11 mouse cellular contexts compared by ENCODE assay signal in genomic region chr8:70635527-70635926, GRCm38 (mm10). TPM values are rescaled to one million over a fixed set of nuclear protein-coding genes. Genes with fewer than 3 reads are reported as not detected.
DNase-seq lines count a peak whose midpoint lies in the region; ATAC-seq and TF ChIP-seq lines count a peak whose summit lies in the region.
"Had no signal": no experiment of that assay in that cellular context is flagged by ENCODE, and none has a peak within 500 bp of the region (broad histone marks: within the 10 kb centered on the region; RNA-seq: fewer than 3 reads in every experiment).

No protein-coding gene starts in this region.

- no peaks in the 10 kb centered on the region for H3K79me2 ChIP-seq in heart, adult 2 months (replicated peaks; ENCODE audit: control insufficient read depth, insufficient read depth, low read length)

- H3K4me1 ChIP-seq in heart, adult 2 months (ENCODE audit: control insufficient read depth, insufficient read depth, low read length) = peaks cover 13% of the 10 kb centered on the region
- peaks cover 55% of the 10 kb centered on the region for H3K4me1 ChIP-seq in kidney, adult 2 months (ENCODE audit: control insufficient read depth, insufficient read depth, low read length)
- H3K4me1 ChIP-seq in liver, embryonic 13.5 days (replicated peaks) = peaks cover 77% of the 10 kb centered on the region

- no peaks in the 10 kb centered on the region for H3K36me3 ChIP-seq in heart, adult 2 months (ENCODE audit: control insufficient read depth, insufficient read depth, low read length)
- no peaks in the 10 kb centered on the region for H3K36me3 ChIP-seq in kidney, adult 2 months (ENCODE audit: control insufficient read depth, insufficient read depth, low read length)
- no peaks in the 10 kb centered on the region for H3K36me3 ChIP-seq in liver, embryonic 13.5 days
- H3K36me3 ChIP-seq: limb, embryonic 13.5 days had no signal

- H3K4me2 ChIP-seq in liver, embryonic 13.5 days = no peak overlapping the region
- H3K4me2 ChIP-seq: limb, embryonic 13.5 days had no signal

- TF ChIP-seq POLR2A in heart, adult 2 months (IDR thresholded peaks at IDR 0.05; ENCODE audit: insufficient read depth, low read depth, low read length) = no peak
- TF ChIP-seq POLR2A in kidney, adult 2 months (IDR thresholded peaks at IDR 0.05; ENCODE audit: low read depth, low read length) = no peak

- H3K27ac ChIP-seq in heart, adult 2 months = peak overlapping the region; percentile 33; the same call in 1 of the 2 replicates
- peak overlapping the region; percentile 78 for H3K27ac ChIP-seq in kidney, adult 2 months (ENCODE audit: insufficient read depth, low read depth, low read length)
- peak overlapping the region; percentile 80 for H3K27ac ChIP-seq in liver, embryonic 13.5 days
- H3K27ac ChIP-seq: limb, embryonic 13.5 days had no signal

- no peaks in the 10 kb centered on the region for H3K9me3 ChIP-seq in liver, embryonic 13.5 days (replicated peaks)
- H3K9me3 ChIP-seq: limb, embryonic 13.5 days had no signal

- no peak overlapping the region for H3K9ac ChIP-seq in heart, adult 2 months (ENCODE audit: low read depth, low read length)
- peak overlapping the region; percentile 40; the same call in 1 of the 2 replicates for H3K9ac ChIP-seq in liver, embryonic 13.5 days
- H3K9ac ChIP-seq: limb, embryonic 13.5 days had no signal

- WGBS in heart, adult 2 months = 71% methylated on average over 6 of the region's 6 CpGs
- 36% methylated on average over 6 of the region's 6 CpGs for WGBS in kidney, adult 2 months
- 30% methylated on average over 6 of the region's 6 CpGs for WGBS in liver, embryonic 13.5 days (ENCODE audit: insufficient replicate concordance)

- H3K27me3 ChIP-seq in heart, adult 2 months (ENCODE audit: control insufficient read depth, insufficient read depth, low read length) = no peaks in the 10 kb centered on the region
- H3K27me3 ChIP-seq in kidney, adult 2 months (replicated peaks; ENCODE audit: control insufficient read depth, insufficient read depth, low read length) = no peaks in the 10 kb centered on the region
- H3K27me3 ChIP-seq in liver, embryonic 13.5 days = peaks cover 10% of the 10 kb centered on the region

- no peak for TF ChIP-seq CTCF in heart, adult 2 months (IDR thresholded peaks at IDR 0.05)
- no peak for TF ChIP-seq CTCF in kidney, adult 2 months (conservative IDR thresholded peaks at IDR 0.05; ENCODE audit: insufficient read depth, insufficient read length, low read depth, low read length)

- peak in 1 of 2 experiments; percentile 40 for DNase-seq in heart, adult 2 months
- no peak for DNase-seq in heart, adult 9 months (ENCODE audit: low spot score in 2 of 2)
- peak; percentile 57 to 61 for DNase-seq in B cell, adult 2 months
- DNase-seq in kidney, adult 2 months = peak; percentile 86
- DNase-seq in liver, embryonic 13.5 days = no peak
- no peak for DNase-seq in right cerebral cortex, adult 18-20 months
- no peak for DNase-seq in left cerebral cortex, postnatal 10 days (ENCODE audit: extremely low spot score in 1 of 2, low spot score in 2 of 2)
- DNase-seq: thymus, adult 2 months had no signal

- ATAC-seq in liver, embryonic 13.5 days (ENCODE audit: low read depth) = no peak
- no peak for ATAC-seq in megakaryocyte-erythroid progenitor cell, adult 5-6 weeks (replicated peaks; ENCODE audit: low FRiP score, low TSS enrichment, poor library complexity, severe bottlenecking)
- ATAC-seq: CD4-positive, CD25-positive, alpha-beta regulatory T cell, adult 4 months had no signal

- no peak for TF ChIP-seq EP300 in heart, adult 2 months (IDR thresholded peaks at IDR 0.05; ENCODE audit: insufficient read depth, low read depth, low read length)

- intact Hi-C loops in heart, adult 2 months (cut with DNase I) = no loop called here
- intact Hi-C loops in left cerebral cortex, postnatal 10 days (cut with DNase I) = no loop called here

- H3K4me3 ChIP-seq in heart, adult 2 months = no peak overlapping the region
- H3K4me3 ChIP-seq in kidney, adult 2 months (ENCODE audit: insufficient read depth, low read depth, low read length) = no peak overlapping the region
- H3K4me3 ChIP-seq in liver, embryonic 13.5 days (replicated peaks) = no peak overlapping the region
- H3K4me3 ChIP-seq: limb, embryonic 13.5 days had no signal

RNA-seq across cellular contexts. Expression of gene Gdf15, which starts 3.3 kb away (rescaled TPM):
- 1 to 10 TPM; 1.1 to 2.0 TPM for total RNA-seq in heart, adult 2 months (2021)
- polyA plus RNA-seq in heart, adult 2 months (2012; rRNA removed) = 0.38 and 3.8 TPM in 2 replicates
- polyA plus RNA-seq in kidney, adult 2 months (2012; rRNA removed) = 11.2 and 17.8 TPM in 2 replicates
- polyA plus RNA-seq in liver, embryonic 13.5 days (2015; fragmentation: Nextera tagmentation; extraction: Ambion mirVana) = 3.9 and 4.1 TPM in 2 replicates
- not detected in 2 replicates for total RNA-seq in megakaryocyte-erythroid progenitor cell, adult 5-6 weeks (2014; fragmentation: Nextera tagmentation)
- not detected in 2 replicates for total RNA-seq in megakaryocyte-erythroid progenitor cell, adult 5-6 weeks (2017)
- total RNA-seq in left cerebral cortex, postnatal 10 days (2021) = not detected
- polyA plus RNA-seq: CD4-positive, CD25-positive, alpha-beta regulatory T cell, adult 4 months; limb, embryonic 13.5 days had no signal

RNA-seq across cellular contexts. Expression of gene Lrrc25, which starts 19.6 kb away (rescaled TPM):
- 1 to 10 TPM; 1.6 to 1.8 TPM for total RNA-seq in heart, adult 2 months (2021)
- 3.6 and 4.5 TPM in 2 replicates for polyA plus RNA-seq in heart, adult 2 months (2012; rRNA removed)
- polyA plus RNA-seq in kidney, adult 2 months (2012; rRNA removed) = 3.2 and 3.5 TPM in 2 replicates
- 5.4 and 5.6 TPM in 2 replicates for polyA plus RNA-seq in liver, embryonic 13.5 days (2015; fragmentation: Nextera tagmentation; extraction: Ambion mirVana)
- 0.37 and 0.69 TPM in 2 replicates for total RNA-seq in megakaryocyte-erythroid progenitor cell, adult 5-6 weeks (2014; fragmentation: Nextera tagmentation)
- total RNA-seq in megakaryocyte-erythroid progenitor cell, adult 5-6 weeks (2017) = 0.15 and 0.61 TPM in 2 replicates
- total RNA-seq in left cerebral cortex, postnatal 10 days (2021) = 1 to 10 TPM in 1 of 2 experiments, under 1 TPM in 1; 0.94 to 1.1 TPM

RNA-seq across cellular contexts. Expression of gene Pgpep1, which starts 24.7 kb away (rescaled TPM):
- total RNA-seq in heart, adult 2 months (2021) = 10 to 100 TPM; 39.7 to 48.4 TPM
- polyA plus RNA-seq in heart, adult 2 months (2012; rRNA removed) = 35.5 and 44.8 TPM in 2 replicates
- polyA plus RNA-seq in kidney, adult 2 months (2012; rRNA removed) = 296 TPM in 2 replicates
- polyA plus RNA-seq in liver, embryonic 13.5 days (2015; fragmentation: Nextera tagmentation; extraction: Ambion mirVana) = 17.9 and 19.5 TPM in 2 replicates
- total RNA-seq in megakaryocyte-erythroid progenitor cell, adult 5-6 weeks (2014; fragmentation: Nextera tagmentation) = 6.3 and 8.8 TPM in 2 replicates
- total RNA-seq in megakaryocyte-erythroid progenitor cell, adult 5-6 weeks (2017) = 4.6 and 5.1 TPM in 2 replicates
- total RNA-seq in left cerebral cortex, postnatal 10 days (2021) = 10 to 100 TPM; 11.5 to 15.9 TPM

RNA-seq across cellular contexts. Expression of gene Ssbp4, which starts 26.9 kb away (rescaled TPM):
- total RNA-seq in heart, adult 2 months (2021) = 10 to 100 TPM; 34.6 to 35.8 TPM
- 45.6 and 72.8 TPM in 2 replicates for polyA plus RNA-seq in heart, adult 2 months (2012; rRNA removed)
- 84.9 and 123 TPM in 2 replicates for polyA plus RNA-seq in kidney, adult 2 months (2012; rRNA removed)
- polyA plus RNA-seq in liver, embryonic 13.5 days (2015; fragmentation: Nextera tagmentation; extraction: Ambion mirVana) = 54.2 and 62.4 TPM in 2 replicates
- 39.7 and 83.5 TPM in 2 replicates for total RNA-seq in megakaryocyte-erythroid progenitor cell, adult 5-6 weeks (2014; fragmentation: Nextera tagmentation)
- total RNA-seq in megakaryocyte-erythroid progenitor cell, adult 5-6 weeks (2017) = 77.5 and 98.5 TPM in 2 replicates
- total RNA-seq in left cerebral cortex, postnatal 10 days (2021) = 100 to 1,000 TPM; 236 to 250 TPM

RNA-seq across cellular contexts. Expression of gene Lsm4, which starts 37.5 kb away (rescaled TPM):
- total RNA-seq in heart, adult 2 months (2021) = 10 to 100 TPM; 56.9 to 64.2 TPM
- polyA plus RNA-seq in heart, adult 2 months (2012; rRNA removed) = 54.1 and 68.3 TPM in 2 replicates
- polyA plus RNA-seq in kidney, adult 2 months (2012; rRNA removed) = 106 and 120 TPM in 2 replicates
- 185 and 200 TPM in 2 replicates for polyA plus RNA-seq in liver, embryonic 13.5 days (2015; fragmentation: Nextera tagmentation; extraction: Ambion mirVana)
- 286 and 287 TPM in 2 replicates for total RNA-seq in megakaryocyte-erythroid progenitor cell, adult 5-6 weeks (2014; fragmentation: Nextera tagmentation)
- 240 and 290 TPM in 2 replicates for total RNA-seq in megakaryocyte-erythroid progenitor cell, adult 5-6 weeks (2017)
- total RNA-seq in left cerebral cortex, postnatal 10 days (2021) = 10 to 100 TPM; 68.2 to 80.4 TPM

Comparison
In these comparisons a context has a peak if more than half of its experiments do, and no peak if none do; other contexts are left out.
1. DNase-seq: peak in B cell, adult 2 months (2 of 2) and kidney, adult 2 months (single experiment); none in heart, adult 9 months (0 of 2), liver, embryonic 13.5 days (single experiment), right cerebral cortex, adult 18-20 months (single experiment) and left cerebral cortex, postnatal 10 days (0 of 2).
2. Peak in every context shown above with its lines, with median percentiles within 50 percentile points of each other: H3K27ac ChIP-seq.